Mouse (Mus musculus) c-Kit-positive CD71-positive TER-119-negative erythroid progenitor cells, embryonic 14.5 days (primary cell): Measurements from ENCODE around the gene Cby3.

Experiments used
- DNase-seq: peaks from one replicate; pipeline ENCODE4 v3.0.0-alpha.2; 2013; ENCODE audit warnings: low read depth

The Cby3 gene

GRCm38 (mm10) chr11:50389616-50390015, 35.4 kb downstream of the Cby3 start:
- no peak for DNase-seq

GRCm38 (mm10) chr11:50391272-50391960, 37.2 kb downstream of the Cby3 start:
- no peak for DNase-seq

- DNase-seq = no peak
Measured at GRCm38 (mm10) chr11:50393306-50393705, 39.0 kb downstream of the Cby3 start.

GRCm38 (mm10) chr11:50394731-50395130, 40.5 kb downstream of the Cby3 start:
- DNase-seq = no peak

GRCm38 (mm10) chr11:50396766-50397307, 42.6 kb downstream of the Cby3 start:
- DNase-seq = no peak

GRCm38 (mm10) chr11:50397316-50397715, 43.1 kb downstream of the Cby3 start:
- DNase-seq = no peak

DNA sequence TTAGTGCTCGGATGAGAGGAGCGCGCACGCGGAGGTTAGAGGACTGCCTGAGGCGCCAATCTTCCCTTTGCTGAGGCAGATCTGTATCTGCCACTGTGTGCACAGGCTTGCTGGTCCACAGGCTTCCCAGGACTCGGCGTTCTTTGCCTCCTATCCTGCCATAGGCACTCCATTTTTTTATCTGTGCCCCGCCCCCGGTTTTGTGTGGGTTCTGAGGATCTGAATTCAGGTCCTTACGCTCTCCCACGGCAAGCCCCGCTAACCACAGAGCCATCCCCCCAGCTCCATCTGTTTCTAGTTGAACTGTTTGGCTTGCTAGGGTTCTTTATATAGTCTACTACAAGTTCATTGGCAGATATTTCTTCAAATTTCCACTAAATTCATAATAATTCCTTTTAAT, 44.5 kb downstream of the Cby3 start:
- no peak for DNase-seq

DNA sequence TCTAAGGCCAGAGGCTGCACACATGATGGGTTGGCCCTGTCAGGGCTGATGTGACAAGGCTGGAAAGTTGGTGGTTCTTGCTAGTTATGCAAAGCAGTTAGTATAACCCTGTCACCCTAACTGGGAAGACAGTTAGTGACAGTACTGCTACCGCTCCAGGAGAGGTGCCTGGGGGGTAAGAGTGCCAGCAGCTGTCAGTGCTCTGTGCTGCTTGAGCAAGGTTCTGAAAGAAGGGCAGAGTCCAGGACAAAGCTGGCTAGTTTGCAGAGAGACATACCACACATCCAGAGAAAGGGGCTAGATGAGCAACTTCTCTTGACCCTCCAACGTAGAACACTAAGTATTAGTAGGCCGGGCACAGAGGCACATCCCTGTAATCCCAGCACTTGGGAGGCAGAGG, 48.2 kb downstream of the Cby3 start:
- DNase-seq = no peak

GRCm38 (mm10) chr11:50403367-50404014, 49.2 kb downstream of the Cby3 start:
- DNase-seq = no peak

DNA sequence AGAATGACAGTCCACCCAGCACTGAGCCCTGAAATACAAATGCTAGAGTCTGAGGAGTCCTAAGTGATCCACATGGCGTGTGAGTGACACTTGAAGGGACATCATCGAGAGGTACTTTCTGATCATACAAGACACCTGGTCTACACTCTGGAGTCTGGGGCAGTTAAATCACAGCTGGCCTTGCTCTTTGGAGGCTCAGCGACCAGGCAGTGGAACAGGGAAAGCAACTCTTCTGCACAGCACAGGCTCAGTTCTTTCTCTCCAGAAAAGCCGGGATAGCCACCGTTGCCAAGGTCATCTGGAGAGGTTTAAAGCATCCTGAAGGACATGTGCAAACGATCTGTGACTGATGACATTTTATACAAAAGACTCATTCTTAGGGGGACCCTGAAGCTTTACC, 53.0 kb downstream of the Cby3 start:
- no peak for DNase-seq
